Mouse (Mus musculus) spleen, embryonic (tissue): ENCODE results near the gene Nectin2.

Experiments used
- CTCF ChIA-PET: fragments of 350-600 bp; sonication (Branson Sonifier 250); formaldehyde crosslinking; loops from one replicate; lab custom pipeline; 2022; lab: Charles Lee

The Nectin2 gene

DNA sequence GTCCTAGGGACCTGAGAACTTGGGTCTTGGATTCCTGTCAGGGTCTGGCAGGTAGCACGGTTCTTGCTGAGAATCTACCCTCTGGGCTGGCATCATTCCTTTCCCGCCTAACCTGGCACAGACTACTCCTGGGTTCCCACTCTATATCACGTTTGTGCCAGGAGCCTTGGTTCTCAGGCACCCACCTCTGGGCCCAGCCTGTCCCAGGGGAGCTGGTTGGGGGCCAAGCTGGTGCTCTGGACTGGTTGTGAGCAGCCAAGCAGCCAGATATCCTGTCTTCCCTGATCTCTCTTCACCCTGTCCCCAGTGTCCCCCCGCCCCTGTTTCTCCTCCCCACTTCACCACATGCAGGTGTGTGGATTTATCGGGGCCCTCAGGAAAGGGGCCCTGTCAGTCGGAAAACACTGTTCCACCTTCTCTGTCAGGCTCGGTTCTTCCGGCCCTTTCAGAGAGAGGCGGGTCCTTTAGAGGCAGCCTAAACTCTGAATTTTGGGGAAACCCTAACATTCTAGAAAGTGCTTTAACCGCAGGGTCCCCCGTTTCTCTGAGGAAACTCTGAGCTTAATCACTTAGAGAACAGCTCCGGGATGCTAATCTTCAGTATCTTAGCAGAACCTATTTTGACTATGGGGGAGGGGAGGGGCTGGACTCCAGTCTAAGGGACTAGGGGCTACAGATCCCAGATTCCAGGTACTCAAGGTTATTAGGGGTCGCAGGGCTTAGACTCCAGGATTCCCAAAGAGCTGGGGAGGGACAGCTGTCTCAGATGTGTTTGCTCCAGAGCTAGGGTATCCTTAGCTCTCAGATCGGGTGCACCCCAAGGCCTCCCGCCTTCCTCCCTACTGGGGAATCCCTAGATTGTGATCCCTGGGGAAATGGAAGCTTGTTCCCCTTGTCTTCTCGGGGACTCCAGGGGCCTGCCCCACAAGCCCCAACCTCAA, 19.4 kb upstream of the Nectin2 start:
- CTCF ChIA-PET: no interaction called here

DNA sequence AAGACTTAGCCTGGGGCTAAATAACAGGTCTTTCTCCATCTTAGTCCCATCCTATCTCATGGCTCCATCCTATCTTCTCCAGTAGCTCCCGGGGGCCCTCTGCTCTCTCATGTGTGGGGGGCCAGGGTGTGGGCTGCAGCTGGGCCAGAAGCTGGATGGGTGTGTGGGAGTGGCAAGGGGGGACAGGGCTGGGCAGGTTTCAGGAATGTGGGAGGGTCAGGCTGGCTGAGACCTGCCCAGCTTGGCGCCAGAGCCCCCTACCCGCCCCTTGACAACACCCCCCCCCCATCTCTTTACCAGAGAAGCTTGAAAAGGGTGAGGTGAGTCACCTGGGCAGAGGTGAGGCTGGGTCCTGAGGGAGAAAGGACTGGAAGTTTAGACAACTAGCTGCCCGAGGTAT, 18.7 kb upstream of the Nectin2 start:
- CTCF ChIA-PET: interaction anchor here (0.6 kb wide), 1 partner anchor 28 kb away, joined by 6 read pairs; no protein-coding TSS in a partner anchor

DNA sequence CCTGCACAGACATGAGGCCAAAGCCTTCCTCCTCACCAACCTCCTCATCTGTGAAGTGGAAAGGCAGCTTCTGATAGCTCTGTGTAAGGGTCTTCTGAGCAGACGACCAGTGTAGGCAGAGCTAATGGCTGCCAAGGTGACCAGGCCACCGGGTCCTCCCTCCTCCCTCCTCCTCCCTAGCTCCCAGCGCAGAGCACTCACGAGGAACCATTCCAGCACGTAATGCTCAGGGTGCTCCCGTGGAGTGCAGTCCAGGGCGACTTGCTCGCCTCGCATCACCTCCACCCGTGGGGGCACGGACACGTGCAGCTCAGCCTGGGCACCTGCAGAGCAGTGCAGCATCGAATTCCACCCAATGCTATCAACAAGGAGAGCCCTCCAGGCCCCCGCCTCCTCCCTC, 18.0 kb upstream of the Nectin2 start:
- CTCF ChIA-PET: interaction anchor here (0.6 kb wide), 1 partner anchor 29 kb away, joined by 6 read pairs; no protein-coding TSS in a partner anchor

DNA sequence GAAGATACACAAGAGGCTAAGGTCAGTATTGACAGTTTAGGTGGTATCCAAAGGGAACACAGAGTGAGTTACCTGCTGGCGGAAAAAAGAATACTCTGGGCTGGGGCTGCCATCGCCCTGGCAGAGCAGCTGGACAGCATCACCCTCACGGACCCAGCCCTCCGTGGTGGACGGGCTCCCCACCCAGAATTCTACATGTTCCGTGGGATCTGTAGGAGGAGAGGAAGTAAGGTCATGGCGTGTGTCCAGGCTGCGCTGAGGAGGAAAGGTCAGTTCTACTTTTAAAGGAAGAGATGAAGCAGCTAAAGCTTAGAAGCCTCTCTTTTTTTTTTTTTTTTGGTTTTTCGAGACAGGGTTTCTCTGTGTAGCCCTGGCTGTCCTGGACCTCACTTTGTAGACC, 14.3 kb upstream of the Nectin2 start:
- CTCF ChIA-PET: no interaction called here

DNA sequence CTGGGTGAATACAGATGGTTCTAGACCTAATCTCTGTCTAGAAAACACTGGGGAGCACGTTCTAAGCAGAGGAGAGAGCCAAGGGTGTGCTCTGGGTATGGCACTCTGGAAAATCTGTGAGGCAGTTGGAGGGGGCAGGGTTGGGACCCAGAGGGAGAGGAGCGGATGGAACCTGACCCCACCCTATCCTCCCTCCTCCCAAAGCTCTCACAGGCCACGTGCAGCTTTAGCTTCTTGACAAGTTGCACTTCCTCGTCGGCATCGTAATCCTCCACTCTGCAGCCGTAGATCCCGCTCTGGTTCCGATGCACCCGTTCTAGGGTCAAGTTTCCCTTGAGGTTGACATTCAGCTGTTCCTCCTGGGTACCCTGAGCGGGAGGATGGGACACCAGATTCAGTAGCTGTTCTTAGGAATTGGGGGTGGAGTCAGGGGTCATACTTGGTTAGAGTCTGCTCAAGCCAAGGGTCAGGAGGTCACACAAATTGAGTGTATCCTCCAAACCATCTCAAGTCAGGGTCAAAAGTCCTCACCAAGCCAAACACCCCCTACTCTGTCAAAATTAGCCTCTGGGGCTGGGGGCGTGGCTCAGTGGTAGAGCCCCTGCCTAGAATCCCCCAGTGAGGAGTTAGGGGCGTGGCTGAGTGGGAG, 13.7 kb upstream of the Nectin2 start:
- CTCF ChIA-PET: interaction anchor here (0.7 kb wide), 1 partner anchor 13 kb away, joined by 5 read pairs; no protein-coding TSS in a partner anchor

DNA sequence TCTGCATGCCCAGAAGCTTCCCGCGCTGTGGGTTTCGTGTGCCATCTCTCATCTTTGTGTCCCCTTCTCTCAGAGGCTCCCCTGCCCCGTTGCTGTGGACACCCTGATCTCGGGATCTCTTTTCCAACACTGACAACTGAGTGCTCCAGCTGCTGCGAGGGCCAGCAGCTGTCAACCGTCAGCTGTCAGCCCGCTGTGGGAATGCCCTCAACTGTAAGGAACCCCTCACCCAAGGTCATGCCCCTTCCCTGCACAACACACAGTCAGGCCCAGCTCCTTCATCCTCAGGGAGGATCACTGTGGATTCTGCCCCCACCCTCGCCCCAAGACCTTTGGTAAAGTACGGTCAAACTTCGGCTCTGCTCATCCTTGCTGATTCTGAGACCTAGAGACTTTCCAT, 12.0 kb upstream of the Nectin2 start:
- CTCF ChIA-PET: interaction anchor here (0.7 kb wide), 1 partner anchor 172 kb away, joined by 6 read pairs; no protein-coding TSS in a partner anchor

DNA sequence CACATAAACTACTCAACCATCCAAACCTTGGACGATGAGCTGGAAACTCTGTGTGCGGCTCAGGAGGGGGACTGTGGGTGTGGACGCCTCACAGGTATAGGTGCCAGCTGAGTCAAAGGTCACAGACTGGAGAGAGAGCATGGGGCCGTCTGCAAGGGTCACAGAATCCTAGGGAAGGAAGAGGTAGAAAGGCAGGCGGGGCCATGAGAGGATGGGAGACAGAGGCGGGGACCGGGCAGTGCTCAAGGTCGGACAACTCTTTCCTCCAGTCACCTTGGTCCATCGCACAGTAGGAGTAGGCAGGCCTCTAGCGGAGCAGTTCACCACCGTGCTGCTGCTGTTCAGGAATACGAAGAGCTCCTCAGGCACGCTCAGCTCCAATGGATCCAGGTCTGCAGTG, 9.7 kb upstream of the Nectin2 start:
- CTCF ChIA-PET: interaction anchor here (0.6 kb wide), 1 partner anchor 323 kb away, joined by 3 read pairs; no protein-coding TSS in a partner anchor

DNA sequence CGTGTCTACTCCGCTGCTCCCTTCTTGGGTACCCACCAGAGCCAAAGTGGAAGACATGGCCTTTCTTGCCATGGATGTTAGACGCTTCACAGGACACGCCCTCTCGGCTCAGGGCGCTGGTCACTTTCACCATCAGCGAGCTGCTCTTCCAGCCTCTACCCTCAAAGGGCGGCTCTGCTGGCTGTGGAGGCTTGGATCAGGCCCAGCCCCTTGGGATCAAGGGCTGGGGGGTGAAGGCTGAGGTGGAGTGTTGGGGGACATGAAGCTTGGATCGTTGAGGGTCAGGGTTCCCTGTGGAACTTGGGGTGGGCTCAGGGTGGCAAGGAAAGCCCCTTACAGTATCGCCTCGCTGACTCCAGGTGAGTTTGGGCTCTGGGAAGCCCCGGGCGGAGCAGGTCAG, 8.3 kb upstream of the Nectin2 start:
- CTCF ChIA-PET: no interaction called here

DNA sequence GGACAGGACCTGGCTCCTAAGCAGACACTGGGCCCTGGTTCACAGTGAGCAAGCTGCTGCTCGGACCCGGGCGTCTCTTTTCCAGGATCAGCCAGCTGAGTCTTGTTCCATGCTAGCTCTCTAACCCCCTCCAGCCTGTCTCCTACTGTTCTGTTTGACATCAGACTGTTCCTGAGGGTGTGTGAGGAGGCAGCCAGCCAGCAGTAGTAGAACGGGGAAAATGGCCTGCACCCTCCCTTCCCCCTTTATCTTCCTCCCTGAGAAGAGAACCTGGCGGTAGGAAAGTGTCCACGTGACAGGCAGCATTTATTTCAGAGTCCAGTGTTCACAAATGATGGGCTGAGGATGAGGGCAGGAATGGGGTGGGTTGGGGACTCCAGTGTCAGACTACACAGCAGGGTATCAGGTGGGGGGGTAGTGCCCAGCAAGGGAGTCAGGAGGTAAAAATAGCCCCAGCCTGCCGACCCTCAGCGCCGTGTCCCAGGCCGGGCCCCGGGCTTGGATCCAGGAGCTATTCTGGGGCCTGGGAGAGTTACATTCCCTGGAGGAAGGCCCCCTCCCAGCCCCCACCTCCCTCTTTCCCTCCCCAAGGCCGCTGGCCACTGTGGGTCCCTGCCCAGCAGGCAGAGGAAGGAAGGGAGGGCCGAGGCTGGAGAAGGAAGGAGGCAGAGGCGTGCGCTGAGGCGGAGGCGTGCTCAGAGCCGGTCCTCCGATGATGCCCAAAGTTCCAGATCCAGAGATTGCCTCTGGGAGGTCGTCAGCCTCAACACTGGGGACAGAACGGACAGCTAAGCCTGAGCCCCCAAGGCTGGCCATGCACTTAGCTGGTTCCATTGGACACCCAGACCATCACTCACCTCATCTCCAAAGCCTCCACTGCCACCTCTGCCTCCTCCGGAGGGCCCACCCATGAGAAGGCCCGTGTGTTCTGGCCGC, 5.8 kb upstream of the Nectin2 start:
- CTCF ChIA-PET: no interaction called here

DNA sequence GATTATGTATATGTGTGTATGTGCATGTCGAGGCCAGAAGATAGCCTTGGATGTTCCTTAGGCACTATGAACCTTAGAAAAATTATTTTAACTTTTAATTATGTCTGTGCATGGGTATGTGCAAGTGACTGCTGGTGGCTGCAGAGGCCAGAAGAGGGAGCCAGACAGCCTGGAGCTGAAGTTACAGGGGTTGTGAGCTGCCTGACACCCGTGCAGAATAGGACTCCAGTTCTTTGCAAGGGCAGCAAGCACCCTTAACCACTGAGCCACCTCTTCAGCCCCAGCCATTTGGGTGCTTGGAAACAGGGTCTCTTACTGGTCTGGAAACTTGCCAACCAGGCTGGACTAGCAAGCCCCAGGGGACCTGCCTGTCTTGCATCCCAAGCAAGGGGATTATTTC, 4.7 kb upstream of the Nectin2 start:
- CTCF ChIA-PET: interaction anchor here (0.6 kb wide), 1 partner anchor 39 kb away, joined by 3 read pairs; no protein-coding TSS in a partner anchor

DNA sequence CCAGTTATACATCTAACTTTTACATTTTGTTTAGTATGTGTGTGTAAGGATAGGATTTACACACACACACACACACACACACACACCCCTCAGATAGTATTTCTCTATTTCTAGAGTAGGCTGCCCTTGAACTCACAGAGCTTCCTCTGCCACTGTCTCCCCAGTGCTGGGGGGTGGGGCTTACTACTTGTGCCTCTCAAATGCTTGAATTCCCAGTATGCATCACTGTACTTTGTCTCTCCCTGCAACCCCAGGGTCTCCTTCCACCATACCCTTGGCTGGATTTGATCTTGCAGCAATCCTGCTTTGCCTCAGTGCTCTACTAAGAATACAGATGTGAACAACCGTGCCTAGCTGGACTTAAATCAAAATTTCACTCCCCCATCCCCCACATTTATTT, 3.8 kb upstream of the Nectin2 start:
- CTCF ChIA-PET: interaction anchor here (0.6 kb wide), 1 partner anchor 67 kb away, joined by 3 read pairs; no protein-coding TSS in a partner anchor

DNA sequence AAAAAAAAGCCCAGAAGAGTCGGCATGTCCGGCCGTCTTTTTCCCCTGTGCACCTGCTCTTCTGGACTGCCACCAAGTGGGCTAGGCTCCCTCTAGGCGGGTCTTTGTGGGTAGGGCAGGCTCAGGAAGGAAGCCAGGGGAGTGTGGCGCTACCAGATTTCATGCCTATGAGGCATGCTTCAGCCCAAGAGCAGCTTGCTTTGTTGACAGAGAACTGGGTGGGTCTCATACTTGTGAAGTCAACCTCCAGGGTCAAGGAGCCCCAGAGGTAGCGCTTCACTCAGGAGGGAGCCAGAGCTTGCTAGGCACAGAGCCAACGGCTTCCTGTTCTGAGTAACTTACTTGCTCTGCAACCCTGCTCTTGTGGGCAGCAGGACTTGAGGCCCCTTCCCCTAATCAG, 3.3 kb upstream of the Nectin2 start:
- CTCF ChIA-PET: no interaction called here

DNA sequence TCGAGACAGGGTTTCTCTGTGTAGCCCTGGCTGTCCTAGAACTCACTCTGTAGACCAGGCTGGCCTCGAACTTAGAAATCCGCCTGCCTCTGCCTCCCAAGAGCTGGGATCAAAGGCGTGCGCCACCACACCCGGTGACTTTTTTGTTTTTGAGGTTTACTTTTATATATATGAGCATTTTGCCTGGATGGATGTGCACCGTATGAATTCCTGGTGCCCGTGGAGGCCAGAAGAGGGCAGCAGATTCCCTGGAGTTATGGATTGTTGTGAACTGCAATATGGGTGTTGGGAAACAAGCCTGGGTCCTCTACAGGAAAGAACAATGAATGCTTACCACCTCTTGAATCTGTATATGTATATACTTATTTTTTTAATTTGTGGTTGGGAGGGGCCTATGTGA, 2.4 kb upstream of the Nectin2 start:
- CTCF ChIA-PET: no interaction called here

DNA sequence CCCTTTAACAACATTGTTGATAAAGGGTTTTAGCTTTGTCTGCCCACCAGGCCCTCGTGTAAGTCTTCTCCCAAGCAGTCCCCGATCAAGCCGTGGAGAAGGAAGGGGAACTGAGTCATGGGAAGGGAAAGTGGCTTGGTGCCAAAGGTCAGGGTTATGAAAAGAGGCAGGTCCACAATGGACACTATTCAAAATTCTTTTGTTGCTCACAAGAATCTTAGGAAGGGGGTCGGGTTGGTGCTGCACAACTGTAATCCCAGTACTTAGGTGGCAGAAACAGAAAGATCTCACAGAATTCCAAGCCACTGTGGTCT, 744 bp upstream of the Nectin2 start:
- CTCF ChIA-PET: interaction anchor here (0.9 to 1.0 kb wide), 2 partner anchors 12 to 134 kb away, joined by 3 to 5 read pairs; no protein-coding TSS in a partner anchor

DNA sequence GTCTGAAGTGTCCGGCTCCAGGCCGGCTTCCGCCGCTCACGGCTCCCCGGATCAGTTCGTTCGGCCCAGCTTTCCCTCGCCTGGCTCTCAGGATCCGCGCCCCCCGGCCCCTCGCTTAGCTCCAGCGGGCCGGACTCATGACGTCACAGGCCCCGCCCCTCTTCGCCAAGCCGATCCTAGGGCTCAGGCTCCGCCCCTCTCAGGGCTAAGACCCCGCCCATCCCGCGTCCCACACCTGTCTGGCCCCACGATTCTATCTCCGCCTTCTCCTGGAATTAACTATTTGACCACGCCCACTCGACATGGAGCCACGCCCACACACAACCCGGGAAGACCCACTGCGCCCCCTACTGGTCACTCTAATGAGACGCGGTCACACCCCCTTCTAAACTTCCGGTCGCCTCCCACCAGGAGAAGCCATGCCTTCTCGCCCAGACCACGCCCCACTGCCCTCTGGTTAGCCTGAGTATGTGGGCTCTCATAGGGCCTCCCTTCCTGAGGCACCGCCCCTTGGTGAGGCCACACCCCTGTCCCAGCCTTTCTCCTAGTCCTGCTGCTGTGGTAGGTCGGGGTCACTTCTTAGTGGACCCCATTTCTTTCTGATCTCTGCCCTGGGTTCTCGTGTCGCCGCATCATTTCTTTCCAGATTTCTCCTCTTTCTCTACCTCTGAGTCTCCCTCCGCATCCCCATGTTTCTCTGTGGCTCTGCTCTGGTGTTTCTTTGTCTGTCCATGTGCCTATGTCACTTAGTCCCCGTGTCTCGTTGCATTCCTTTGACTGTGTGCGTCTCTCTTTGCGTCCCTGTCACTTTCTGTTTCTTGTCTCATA, 680 bp downstream of the Nectin2 start:
- CTCF ChIA-PET: no interaction called here

DNA sequence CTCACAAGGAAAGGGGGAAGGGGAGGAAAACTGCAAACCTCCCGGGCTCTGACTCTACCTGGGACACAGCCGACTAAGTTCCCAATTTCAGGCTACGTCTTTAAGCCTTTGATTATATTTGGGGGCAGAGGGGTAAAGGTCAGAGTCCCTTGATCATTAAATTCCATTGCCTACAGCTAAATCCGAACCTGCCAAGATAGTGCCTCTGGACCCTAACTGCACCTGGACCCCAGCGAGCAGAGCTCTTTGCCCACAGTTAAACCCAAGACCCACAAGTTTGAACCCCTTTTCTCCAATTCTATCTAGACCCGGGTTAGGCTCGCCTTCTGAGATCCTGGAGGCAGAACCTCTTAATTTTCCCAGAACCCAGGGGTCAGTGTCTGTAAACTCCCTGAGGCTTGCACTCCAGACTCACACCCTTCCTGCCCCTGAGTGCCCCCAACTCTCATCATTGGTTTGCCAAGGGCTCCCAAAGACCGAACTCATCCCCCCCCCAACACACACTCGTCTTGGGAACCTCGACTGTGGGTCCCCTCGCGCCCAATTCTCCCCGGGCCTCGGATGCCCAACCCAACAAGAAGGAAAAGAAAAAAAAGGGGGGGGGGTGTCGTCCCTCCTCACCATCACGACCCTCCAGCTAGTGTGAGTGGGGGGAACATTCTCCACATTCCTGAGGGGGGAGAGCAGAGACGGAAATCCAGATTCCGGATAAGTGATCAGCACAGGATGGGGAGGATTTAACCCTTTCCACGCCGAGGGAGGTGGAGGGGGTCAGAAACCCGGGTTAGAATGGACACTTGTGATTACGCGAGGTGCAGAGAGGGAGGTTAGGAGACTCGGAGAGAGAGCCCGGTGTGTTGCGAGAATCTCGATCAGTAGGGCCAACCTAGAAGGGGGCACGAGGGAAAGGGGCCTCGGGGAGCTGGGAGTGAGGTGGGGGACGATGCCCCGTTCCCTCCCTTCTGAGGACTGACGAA, 1.8 kb downstream of the Nectin2 start:
- CTCF ChIA-PET: interaction anchor here (0.7 kb wide), 1 partner anchor 445 kb away, joined by 3 read pairs; no protein-coding TSS in a partner anchor

DNA sequence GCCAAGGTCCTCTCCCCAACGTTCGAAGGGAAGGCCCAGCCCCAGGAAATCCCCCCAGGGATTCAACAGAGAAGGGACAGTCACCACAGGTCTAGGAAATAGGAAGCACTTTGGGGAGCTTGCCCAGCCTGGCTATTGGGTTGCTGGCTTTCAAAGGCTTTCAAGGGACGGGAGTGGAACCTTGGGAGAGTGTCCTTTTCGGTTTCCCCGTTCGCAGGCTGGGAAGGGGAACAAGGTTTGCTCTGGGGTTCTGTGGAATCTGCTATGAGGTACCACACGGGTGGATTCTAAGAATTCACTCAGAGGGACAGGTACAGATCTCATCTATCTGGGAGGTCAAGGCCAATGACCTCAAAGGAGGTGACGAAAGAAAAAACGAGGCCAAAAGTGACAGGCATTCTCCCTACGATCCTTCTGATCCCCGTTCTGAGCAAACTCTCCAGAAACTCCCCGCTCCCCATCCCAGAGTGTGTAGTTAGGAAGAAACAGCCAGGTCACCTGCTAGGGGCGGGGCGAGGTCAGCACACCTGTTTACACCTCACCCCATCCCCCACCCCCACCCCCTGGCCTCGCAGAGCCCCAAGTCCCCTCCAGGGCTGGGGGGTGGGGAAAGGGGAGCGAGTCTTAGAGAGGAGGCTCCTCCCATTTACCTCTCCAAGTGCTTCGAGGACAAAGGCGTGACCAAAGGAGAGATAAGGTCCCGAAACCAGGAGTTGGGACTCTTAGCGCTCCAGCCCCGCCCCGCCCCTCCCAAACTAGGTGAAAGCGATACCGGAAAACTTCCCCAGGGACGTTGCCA, 2.7 kb downstream of the Nectin2 start:
- CTCF ChIA-PET: interaction anchor here (0.6 kb wide), 1 partner anchor 38 kb away, joined by 5 read pairs; no protein-coding TSS in a partner anchor
